ENCODE assay signal across 17 mouse cellular contexts in genomic region chr6:55214541-55214940, GRCm38 (mm10). TPM values are rescaled to one million over a fixed set of nuclear protein-coding genes. Genes with fewer than 3 reads are reported as not detected.
DNase-seq lines count a peak whose midpoint lies in the region; ATAC-seq and TF ChIP-seq lines count a peak whose summit lies in the region.
"Had no signal": no experiment of that assay in that cellular context is flagged by ENCODE, and none has a peak within 500 bp of the region (broad histone marks: within the 10 kb centered on the region; RNA-seq: fewer than 3 reads in every experiment).

No protein-coding gene starts in this region.

- no peak overlapping the region for H3K4me3 ChIP-seq in heart, adult 2 months
- no peak overlapping the region for H3K4me3 ChIP-seq in heart, embryonic 11.5 days (ENCODE audit: low read depth, low read length)
- H3K4me3 ChIP-seq in limb, embryonic 10.5 days = no peak overlapping the region
- no peak overlapping the region for H3K4me3 ChIP-seq in forebrain, embryonic 12.5 days (replicated peaks)
- H3K4me3 ChIP-seq: embryonic facial prominence, embryonic 12.5 days; forebrain, embryonic 15.5 days; limb, embryonic 15.5 days had no signal

- H3K79me2 ChIP-seq in heart, adult 2 months (replicated peaks; ENCODE audit: control insufficient read depth, insufficient read depth, low read length) = no peaks in the 10 kb centered on the region

- TF ChIP-seq POLR2A in heart, adult 2 months (IDR thresholded peaks at IDR 0.05; ENCODE audit: insufficient read depth, low read depth, low read length) = no peak

- 53% methylated on average over 3 of the region's 3 CpGs for WGBS in heart, adult 2 months
- 40% methylated on average over 3 of the region's 3 CpGs for WGBS in heart, embryonic 11.5 days (ENCODE audit: insufficient replicate concordance)
- 80% methylated on average over 3 of the region's 3 CpGs for WGBS in limb, embryonic 10.5 days
- WGBS in forebrain, embryonic 12.5 days = 87% methylated on average over 3 of the region's 3 CpGs

- intact Hi-C loops in heart, adult 2 months (cut with DNase I) = no loop called here
- intact Hi-C loops in heart, postnatal 36 days (cut with DNase I) = no loop called here

- peaks cover 4% of the 10 kb centered on the region for H3K4me1 ChIP-seq in heart, adult 2 months (ENCODE audit: control insufficient read depth, insufficient read depth, low read length)
- H3K4me1 ChIP-seq in heart, embryonic 11.5 days (ENCODE audit: control insufficient read depth, insufficient read depth, low read length) = peaks cover 2% of the 10 kb centered on the region; the same call in 1 of the 2 replicates
- peaks cover 11% of the 10 kb centered on the region for H3K4me1 ChIP-seq in limb, embryonic 10.5 days
- no peaks in the 10 kb centered on the region for H3K4me1 ChIP-seq in forebrain, embryonic 12.5 days
- H3K4me1 ChIP-seq: forebrain, embryonic 15.5 days had no signal

- no peaks in the 10 kb centered on the region for H3K9me3 ChIP-seq in heart, embryonic 11.5 days (replicated peaks; ENCODE audit: control insufficient read depth, low read length)
- H3K9me3 ChIP-seq in limb, embryonic 10.5 days (replicated peaks) = no peaks in the 10 kb centered on the region
- no peaks in the 10 kb centered on the region for H3K9me3 ChIP-seq in forebrain, embryonic 12.5 days
- H3K9me3 ChIP-seq: embryonic facial prominence, embryonic 12.5 days; forebrain, embryonic 15.5 days; limb, embryonic 15.5 days had no signal

- no peak for TF ChIP-seq CTCF in heart, adult 2 months (IDR thresholded peaks at IDR 0.05)

- no peak for TF ChIP-seq EP300 in heart, adult 2 months (IDR thresholded peaks at IDR 0.05; ENCODE audit: insufficient read depth, low read depth, low read length)

- no peak overlapping the region for H3K9ac ChIP-seq in heart, adult 2 months (ENCODE audit: low read depth, low read length)
- no peak overlapping the region for H3K9ac ChIP-seq in heart, embryonic 11.5 days (ENCODE audit: low read depth, low read length)
- H3K9ac ChIP-seq in forebrain, embryonic 12.5 days = no peak overlapping the region
- H3K9ac ChIP-seq: embryonic facial prominence, embryonic 12.5 days; forebrain, embryonic 15.5 days; limb, embryonic 15.5 days had no signal

- DNase-seq in heart, adult 2 months = peak; percentile 38 to 61
- DNase-seq in urinary bladder, postnatal 14 days (ENCODE audit: low spot score) = peak; percentile 52
- DNase-seq in urinary bladder, postnatal 10 days (ENCODE audit: low spot score) = no peak
- peak; percentile 39 to 46 for DNase-seq in heart, postnatal 36 days
- DNase-seq in lung, postnatal 36 days = peak; percentile 69
- DNase-seq in limb, embryonic 10.5 days (ENCODE audit: low spot score) = no peak
- DNase-seq: cerebellum, adult 9-10 months; spleen, adult 18-20 months had no signal

- H3K27me3 ChIP-seq in heart, adult 2 months (ENCODE audit: control insufficient read depth, insufficient read depth, low read length) = no peaks in the 10 kb centered on the region
- no peaks in the 10 kb centered on the region for H3K27me3 ChIP-seq in heart, embryonic 11.5 days (ENCODE audit: control insufficient read depth, insufficient read depth, low read length)
- no peaks in the 10 kb centered on the region for H3K27me3 ChIP-seq in limb, embryonic 10.5 days (ENCODE audit: low read depth, poor library complexity, severe bottlenecking)
- H3K27me3 ChIP-seq in forebrain, embryonic 12.5 days = no peaks in the 10 kb centered on the region
- H3K27me3 ChIP-seq: embryonic facial prominence, embryonic 12.5 days; forebrain, embryonic 15.5 days; limb, embryonic 15.5 days had no signal

- H3K36me3 ChIP-seq in heart, adult 2 months (ENCODE audit: control insufficient read depth, insufficient read depth, low read length) = no peaks in the 10 kb centered on the region
- H3K36me3 ChIP-seq in heart, embryonic 11.5 days (ENCODE audit: control insufficient read depth, insufficient read depth, low read length) = no peaks in the 10 kb centered on the region
- peaks cover 53% of the 10 kb centered on the region for H3K36me3 ChIP-seq in limb, embryonic 10.5 days
- peaks cover 42% of the 10 kb centered on the region for H3K36me3 ChIP-seq in forebrain, embryonic 12.5 days (replicated peaks)

- no peak overlapping the region for H3K4me2 ChIP-seq in heart, embryonic 11.5 days
- no peak overlapping the region for H3K4me2 ChIP-seq in forebrain, embryonic 12.5 days
- H3K4me2 ChIP-seq: embryonic facial prominence, embryonic 12.5 days; forebrain, embryonic 15.5 days; limb, embryonic 15.5 days had no signal

- no peak for ATAC-seq in heart, embryonic 11.5 days (replicated peaks; ENCODE audit: insufficient number of reproducible peaks, low FRiP score, low TSS enrichment)
- ATAC-seq in forebrain, embryonic 12.5 days (ENCODE audit: low FRiP score) = no peak
- ATAC-seq: forebrain, embryonic 15.5 days had no signal

- H3K27ac ChIP-seq in heart, adult 2 months = peak overlapping the region; percentile 15
- no peak overlapping the region for H3K27ac ChIP-seq in heart, embryonic 11.5 days (ENCODE audit: low read depth, low read length)
- no peak overlapping the region for H3K27ac ChIP-seq in limb, embryonic 10.5 days
- H3K27ac ChIP-seq in forebrain, embryonic 12.5 days = no peak overlapping the region
- H3K27ac ChIP-seq: embryonic facial prominence, embryonic 12.5 days; forebrain, embryonic 15.5 days; limb, embryonic 15.5 days; macrophage had no signal

RNA-seq across cellular contexts. Expression of gene Mindy4, which starts 11.4 kb away (rescaled TPM):
- 1 to 10 TPM; 5.0 to 5.2 TPM for total RNA-seq in heart, adult 2 months (2021)
- polyA plus RNA-seq in heart, adult 2 months (2012; rRNA removed) = 4.3 and 7.4 TPM in 2 replicates
- 8.0 and 9.2 TPM in 2 replicates for polyA plus RNA-seq in heart, embryonic 11.5 days (2014; fragmentation: Nextera tagmentation; extraction: Ambion mirVana)
- 1 to 10 TPM; 5.5 to 5.9 TPM for total RNA-seq in heart, postnatal 36 days (2021)
- 15.5 and 16.2 TPM in 2 replicates for polyA plus RNA-seq in limb, embryonic 10.5 days (2016; fragmentation: Nextera tagmentation; extraction: Ambion mirVana)
- polyA plus RNA-seq in forebrain, embryonic 12.5 days (2016; fragmentation: Nextera tagmentation; extraction: Ambion mirVana) = 16.8 and 20.6 TPM in 2 replicates
- total RNA-seq: CH12.LX; neutrophil, adult 5-6 weeks had no signal

RNA-seq across cellular contexts. Expression of gene Inmt, which starts 39.7 kb away (rescaled TPM):
- total RNA-seq in heart, adult 2 months (2021) = 10 to 100 TPM; 19.9 to 72.0 TPM
- polyA plus RNA-seq in heart, adult 2 months (2012; rRNA removed) = 9.7 and 19.2 TPM in 2 replicates
- not detected in 2 replicates for polyA plus RNA-seq in heart, embryonic 11.5 days (2014; fragmentation: Nextera tagmentation; extraction: Ambion mirVana)
- total RNA-seq in heart, postnatal 36 days (2021) = 10 to 100 TPM; 23.4 to 29.7 TPM
- 0.26 and 0.40 TPM in 2 replicates for polyA plus RNA-seq in limb, embryonic 10.5 days (2016; fragmentation: Nextera tagmentation; extraction: Ambion mirVana)
- 0.59 and 0.92 TPM in 2 replicates for polyA plus RNA-seq in forebrain, embryonic 12.5 days (2016; fragmentation: Nextera tagmentation; extraction: Ambion mirVana)
- total RNA-seq: CH12.LX; neutrophil, adult 5-6 weeks had no signal
- polyA plus RNA-seq: brain, embryonic 14.5 days; forebrain, embryonic 15.5 days; macrophage had no signal

Comparison
In these comparisons a context has a peak if more than half of its experiments do, and no peak if none do; other contexts are left out.
1. DNase-seq: peak in heart, adult 2 months (2 of 2), urinary bladder, postnatal 14 days (single experiment), heart, postnatal 36 days (2 of 2) and lung, postnatal 36 days (single experiment); none in urinary bladder, postnatal 10 days (single experiment) and limb, embryonic 10.5 days (single experiment).